8 mouse cellular contexts compared by ENCODE assay signal in genomic region chr19:9993036-9993656, GRCm38 (mm10). TPM values are rescaled to one million over a fixed set of nuclear protein-coding genes. Genes with fewer than 3 reads are reported as not detected.
A peak's percentile ranks its signal among the peaks of the same experiment; 100 is the strongest.
DNase-seq lines count a peak whose midpoint lies in the region; ATAC-seq and TF ChIP-seq lines count a peak whose summit lies in the region.

No protein-coding gene starts in this region.

- no peak overlapping the region for H3K27ac ChIP-seq in forebrain, embryonic 15.5 days (replicated peaks)
- H3K27ac ChIP-seq in liver, postnatal 0 days (ENCODE audit: low read depth) = no peak overlapping the region
- H3K27ac ChIP-seq in neural tube, embryonic 13.5 days (replicated peaks) = no peak overlapping the region
- no peak overlapping the region for H3K27ac ChIP-seq in testis, adult 2 months (ENCODE audit: control insufficient read depth, insufficient read depth, low read depth, low read length)

- TF ChIP-seq EP300 in liver, postnatal 0 days (IDR thresholded peaks at IDR 0.05; ENCODE audit: low read depth) = no peak

- peak; percentile 79 for DNase-seq in cerebellum, adult 11-12 months
- peak; percentile 90 to 95 for DNase-seq in heart, postnatal 14 days
- peak; percentile 92 for DNase-seq in layer of hippocampus, adult 11-12 months (ENCODE audit: low spot score)
- peak; percentile 90 for DNase-seq in liver, postnatal 0 days

- peaks cover 26% of the 10 kb centered on the region for H3K4me1 ChIP-seq in E14TG2a.4 (replicated peaks; ENCODE audit: low read depth, low read length)
- H3K4me1 ChIP-seq in forebrain, embryonic 15.5 days = peaks cover 9% of the 10 kb centered on the region
- H3K4me1 ChIP-seq in liver, postnatal 0 days (ENCODE audit: insufficient read depth) = peaks cover 14% of the 10 kb centered on the region
- H3K4me1 ChIP-seq in neural tube, embryonic 13.5 days (replicated peaks) = peaks cover 8% of the 10 kb centered on the region
- H3K4me1 ChIP-seq in testis, adult 2 months (ENCODE audit: control insufficient read depth, insufficient read depth, low read length) = peaks cover 6% of the 10 kb centered on the region

- TF ChIP-seq CTCF in E14TG2a.4 (conservative IDR thresholded peaks at IDR 0.05; ENCODE audit: low read length) = peak; percentile 89
- peak; percentile 88 for TF ChIP-seq CTCF in liver, postnatal 0 days (IDR thresholded peaks at IDR 0.05; ENCODE audit: low read depth)
- TF ChIP-seq CTCF in testis, adult 2 months (IDR thresholded peaks at IDR 0.05; ENCODE audit: control insufficient read depth, insufficient read depth, insufficient replicate concordance, low read depth, low read length) = peak; percentile 79

- H3K4me3 ChIP-seq in E14TG2a.4 (replicated peaks; ENCODE audit: low read length) = peak overlapping the region; percentile 78
- peak overlapping the region; percentile 35 for H3K4me3 ChIP-seq in forebrain, embryonic 15.5 days
- H3K4me3 ChIP-seq in liver, postnatal 0 days (ENCODE audit: low read depth, low read length) = no peak overlapping the region
- H3K4me3 ChIP-seq in neural tube, embryonic 13.5 days = peak overlapping the region; percentile 26
- peak overlapping the region; percentile 69 for H3K4me3 ChIP-seq in testis, adult 2 months (ENCODE audit: control insufficient read depth, low read depth, low read length)

- intact Hi-C loops in heart, postnatal 14 days (cut with DNase I) = no loop called here

- TF ChIP-seq POLR2A in testis, adult 2 months (IDR thresholded peaks at IDR 0.05; ENCODE audit: control insufficient read depth, low read depth, low read length) = no peak

- peak; percentile 86 for ATAC-seq in forebrain, embryonic 15.5 days (replicated peaks)
- ATAC-seq in liver, postnatal 0 days = peak; percentile 79
- peak; percentile 89 for ATAC-seq in neural tube, embryonic 13.5 days (ENCODE audit: low read depth)

- H3K9ac ChIP-seq in forebrain, embryonic 15.5 days (replicated peaks) = no peak overlapping the region; the same call in 1 of the 2 replicates
- H3K9ac ChIP-seq in liver, postnatal 0 days (replicated peaks) = no peak overlapping the region
- peak overlapping the region; percentile 52 for H3K9ac ChIP-seq in neural tube, embryonic 13.5 days

- no peaks in the 10 kb centered on the region for H3K9me3 ChIP-seq in E14TG2a.4 (ENCODE audit: low read length)
- no peaks in the 10 kb centered on the region for H3K9me3 ChIP-seq in forebrain, embryonic 15.5 days
- H3K9me3 ChIP-seq in liver, postnatal 0 days (ENCODE audit: low read length) = no peaks in the 10 kb centered on the region
- no peaks in the 10 kb centered on the region for H3K9me3 ChIP-seq in neural tube, embryonic 13.5 days

- H3K27me3 ChIP-seq in E14TG2a.4 (ENCODE audit: insufficient read depth, low read length) = peaks cover 7% of the 10 kb centered on the region; the same call in 1 of the 2 replicates
- no peaks in the 10 kb centered on the region for H3K27me3 ChIP-seq in forebrain, embryonic 15.5 days
- H3K27me3 ChIP-seq in liver, postnatal 0 days (ENCODE audit: insufficient read depth, low read length) = no peaks in the 10 kb centered on the region
- no peaks in the 10 kb centered on the region for H3K27me3 ChIP-seq in neural tube, embryonic 13.5 days
- H3K27me3 ChIP-seq in testis, adult 2 months (ENCODE audit: control insufficient read depth, insufficient read depth, low read length) = no peaks in the 10 kb centered on the region

- H3K4me2 ChIP-seq in forebrain, embryonic 15.5 days (replicated peaks) = peak overlapping the region; percentile 47
- H3K4me2 ChIP-seq in liver, postnatal 0 days (ENCODE audit: low read depth, low read length) = peak overlapping the region; percentile 16
- H3K4me2 ChIP-seq in neural tube, embryonic 13.5 days = peak overlapping the region; percentile 49

- WGBS in forebrain, embryonic 15.5 days = 6% methylated on average over 17 of the region's 17 CpGs
- 9% methylated on average over 17 of the region's 17 CpGs for WGBS in liver, postnatal 0 days (ENCODE audit: insufficient replicate concordance)
- 7% methylated on average over 17 of the region's 17 CpGs for WGBS in neural tube, embryonic 13.5 days

- no peaks in the 10 kb centered on the region for H3K36me3 ChIP-seq in E14TG2a.4 (ENCODE audit: insufficient read depth, low read length)
- no peaks in the 10 kb centered on the region for H3K36me3 ChIP-seq in forebrain, embryonic 15.5 days
- H3K36me3 ChIP-seq in liver, postnatal 0 days (replicated peaks; ENCODE audit: insufficient read depth, low read length) = no peaks in the 10 kb centered on the region
- H3K36me3 ChIP-seq in neural tube, embryonic 13.5 days = no peaks in the 10 kb centered on the region
- no peaks in the 10 kb centered on the region for H3K36me3 ChIP-seq in testis, adult 2 months (ENCODE audit: control insufficient read depth, insufficient read depth, low read length)

RNA-seq across cellular contexts. Expression of gene Best1, which starts 8.3 kb away (rescaled TPM):
- 1.2 and 1.3 TPM in 2 replicates for polyA plus RNA-seq in forebrain, embryonic 15.5 days (2015; fragmentation: Nextera tagmentation; extraction: Ambion mirVana)
- under 1 TPM; 0.17 to 0.29 TPM for total RNA-seq in heart, postnatal 14 days (2021)
- 0.08 and 0.13 TPM in 2 replicates for polyA plus RNA-seq in liver, postnatal 0 days (2015; fragmentation: Nextera tagmentation; extraction: Ambion mirVana)
- polyA plus RNA-seq in neural tube, embryonic 13.5 days (2015; fragmentation: Nextera tagmentation; extraction: Ambion mirVana) = 1.0 and 1.5 TPM in 2 replicates
- polyA plus RNA-seq in testis, adult 2 months (2012; rRNA removed) = 339 and 362 TPM in 2 replicates

RNA-seq across cellular contexts. Expression of gene Rab3il1, which starts 8.3 kb away (rescaled TPM):
- polyA plus RNA-seq in forebrain, embryonic 15.5 days (2015; fragmentation: Nextera tagmentation; extraction: Ambion mirVana) = 17.3 and 17.9 TPM in 2 replicates
- total RNA-seq in heart, postnatal 14 days (2021) = 1 to 10 TPM; 9.7 to 9.9 TPM
- polyA plus RNA-seq in liver, postnatal 0 days (2015; fragmentation: Nextera tagmentation; extraction: Ambion mirVana) = 74.9 and 80.9 TPM in 2 replicates
- 25.2 and 26.2 TPM in 2 replicates for polyA plus RNA-seq in neural tube, embryonic 13.5 days (2015; fragmentation: Nextera tagmentation; extraction: Ambion mirVana)
- 362 and 384 TPM in 2 replicates for polyA plus RNA-seq in testis, adult 2 months (2012; rRNA removed)

RNA-seq across cellular contexts. Expression of gene Fth1, which starts 12.7 kb away (rescaled TPM):
- polyA plus RNA-seq in forebrain, embryonic 15.5 days (2015; fragmentation: Nextera tagmentation; extraction: Ambion mirVana) = 1,475 and 1,516 TPM in 2 replicates
- total RNA-seq in heart, postnatal 14 days (2021) = 1,000 to 10,000 TPM; 2,034 to 2,074 TPM
- 4,793 and 5,083 TPM in 2 replicates for polyA plus RNA-seq in liver, postnatal 0 days (2015; fragmentation: Nextera tagmentation; extraction: Ambion mirVana)
- polyA plus RNA-seq in neural tube, embryonic 13.5 days (2015; fragmentation: Nextera tagmentation; extraction: Ambion mirVana) = 1,616 and 1,651 TPM in 2 replicates
- 268 and 313 TPM in 2 replicates for polyA plus RNA-seq in testis, adult 2 months (2012; rRNA removed)

RNA-seq across cellular contexts. Expression of gene Fads3, which starts 48.2 kb away (rescaled TPM):
- 14.0 and 15.3 TPM in 2 replicates for polyA plus RNA-seq in forebrain, embryonic 15.5 days (2015; fragmentation: Nextera tagmentation; extraction: Ambion mirVana)
- 10 to 100 TPM; 33.0 to 36.3 TPM for total RNA-seq in heart, postnatal 14 days (2021)
- polyA plus RNA-seq in liver, postnatal 0 days (2015; fragmentation: Nextera tagmentation; extraction: Ambion mirVana) = 1.7 and 2.0 TPM in 2 replicates
- 18.8 and 19.1 TPM in 2 replicates for polyA plus RNA-seq in neural tube, embryonic 13.5 days (2015; fragmentation: Nextera tagmentation; extraction: Ambion mirVana)
- polyA plus RNA-seq in testis, adult 2 months (2012; rRNA removed) = 7.6 and 12.0 TPM in 2 replicates

Comparison
In these comparisons a context has a peak if more than half of its experiments do, and no peak if none do; other contexts are left out.
1. RNA of gene Best1, which starts 8.3 kb away (polyA plus RNA-seq): 339 to 362 TPM in testis, adult 2 months; 1.0 to 1.5 TPM in neural tube, embryonic 13.5 days, 1.2 to 1.3 TPM in forebrain, embryonic 15.5 days and 0.08 to 0.13 TPM in liver, postnatal 0 days; every median in the first group is over 100 times any median in the second.
2. Peak in every context shown above with its lines, with median percentiles within 50 percentile points of each other: CTCF ChIP-seq, DNase-seq, ATAC-seq and H3K4me2 ChIP-seq.